Mouse (Mus musculus) brain, embryonic 18.5 days (tissue): ENCODE measurements at regions not wholly inside any gene's neighbourhood (a gene's known extent, or its start where the extent isn't known, plus 50 kb on each side); places are given as distances from the start of the nearest gene placed in this dataset.
"Not testable (repeated sequence)": the region's sequence is repeated elsewhere in the genome, so short reads cannot be mapped to it uniquely, and the experiment has no call there.

ENCODE experiments used
- DNase-seq: peaks from one replicate; pipeline ENCODE4 v3.0.0-alpha.2; 2012; ENCODE audit warnings: low read depth, low spot score

GRCm38 (mm10) chr3:149076928-149077551, 86.7 kb upstream of the Adgrl2 start:
- DNase-seq, result no peak

GRCm38 (mm10) chr3:149075488-149075851, 85.1 kb upstream of the Adgrl2 start:
- peak; percentile 45 for DNase-seq

- DNase-seq, result no peak
Measured at GRCm38 (mm10) chr3:149074658-149075487, 84.5 kb upstream of the Adgrl2 start.

- no peak for DNase-seq
Measured at GRCm38 (mm10) chr3:149070201-149070600, 79.8 kb upstream of the Adgrl2 start.

- DNase-seq, result no peak
Measured at GRCm38 (mm10) chr3:149069436-149069835, 79.1 kb upstream of the Adgrl2 start.

- no peak for DNase-seq
Measured at GRCm38 (mm10) chr3:149068821-149069220, 78.5 kb upstream of the Adgrl2 start.

- no peak for DNase-seq
Measured at GRCm38 (mm10) chr3:149067758-149068157, 77.4 kb upstream of the Adgrl2 start.

GRCm38 (mm10) chr3:149055077-149055476, 64.7 kb upstream of the Adgrl2 start:
- no peak for DNase-seq

- not testable (repeated sequence) for DNase-seq
Measured at GRCm38 (mm10) chr3:149052295-149052902, 62.0 kb upstream of the Adgrl2 start.

- DNase-seq, result no peak
Measured at GRCm38 (mm10) chr3:149045343-149045742, 55.0 kb upstream of the Adgrl2 start.

- DNase-seq, result no peak
Measured at GRCm38 (mm10) chr3:149043901-149044300, 53.5 kb upstream of the Adgrl2 start.

GRCm38 (mm10) chr3:149042527-149042926, 52.2 kb upstream of the Adgrl2 start:
- no peak for DNase-seq

GRCm38 (mm10) chr3:149041188-149041587, 50.8 kb upstream of the Adgrl2 start:
- DNase-seq, result no peak
